Mouse (Mus musculus) spleen, adult 2 months (tissue): ENCODE measurements around the gene Sgk1. TPM values are rescaled to one million over a fixed set of nuclear protein-coding genes. Genes with fewer than 3 reads are reported as not detected.
A peak's percentile ranks its signal among the peaks of the same experiment; 100 is the strongest.

ENCODE experiments used
- DNase-seq, 2 experiments: peaks; one replicate each; pipeline versions ENCODE4 v3.0.0 to v3.0.0-alpha.2; 2012 to 2021; ENCODE audit warnings: low spot score in 2 of 2, low read depth in 1 of 2
- H3K27ac ChIP-seq: fragments of 200-500 bp; 2 replicates; pipeline ENCODE4 v1.5.1; 2012; ENCODE audit warnings: low read length, inconsistent platforms; ENCODE audit not compliant: insufficient read depth
- H3K27me3 ChIP-seq: fragments of 200-500 bp; 2 replicates; pipeline ENCODE4 v1.6.1; 2012; ENCODE audit warnings: mild to moderate bottlenecking, moderate library complexity, low read length, inconsistent platforms; ENCODE audit not compliant: control insufficient read depth, insufficient read depth
- H3K36me3 ChIP-seq: fragments of 200-500 bp; 2 replicates; pipeline ENCODE4 v1.6.1; 2012; ENCODE audit warnings: mild to moderate bottlenecking, low read length, inconsistent platforms; ENCODE audit not compliant: control insufficient read depth, insufficient read depth
- H3K4me1 ChIP-seq: fragments of 200-500 bp; 2 replicates; pipeline ENCODE4 v1.6.1; 2011; ENCODE audit warnings: inconsistent platforms; ENCODE audit not compliant: control insufficient read depth, insufficient read depth, insufficient read length
- H3K4me3 ChIP-seq: fragments of 200-500 bp; 2 replicates; pipeline ENCODE4 v1.5.1; 2011; ENCODE audit warnings: mild to moderate bottlenecking, inconsistent platforms; ENCODE audit not compliant: insufficient read depth, insufficient read length; ENCODE audit errors: extremely low read depth
- CTCF ChIP-seq: fragments of 200-500 bp; IDR thresholded peaks from 2 replicates; pipeline ENCODE4 v1.5.1; 2011; ENCODE audit warnings: mild to moderate bottlenecking, inconsistent platforms; ENCODE audit not compliant: insufficient read depth, insufficient read length, insufficient replicate concordance; ENCODE audit errors: extremely low read depth
- POLR2A ChIP-seq: fragments of 200-500 bp; IDR thresholded peaks from 2 replicates; pipeline ENCODE4 v1.6.1; 2011; ENCODE audit warnings: low read depth, low read length, inconsistent platforms
- whole genome bisulfite sequencing: fragments of 180-500 bp; shearing (Covaris S2); methylation state at CpG from one replicate; pipeline ENCODE4 v1.1.7; 2018; 5-methylcytosine and 5-hydroxymethylcytosine counted together
- polyA plus RNA-seq: library from polyadenylated mRNA; depleted of rRNA; stranded (reverse); fragments of >200 nt; gene quantifications from 2 replicates; pipeline ENCODE4 v1.2.3, GENCODE M21; 2012

The Sgk1 gene
- polyA plus RNA-seq, 1 experiment: 15.8 TPM

DNA sequence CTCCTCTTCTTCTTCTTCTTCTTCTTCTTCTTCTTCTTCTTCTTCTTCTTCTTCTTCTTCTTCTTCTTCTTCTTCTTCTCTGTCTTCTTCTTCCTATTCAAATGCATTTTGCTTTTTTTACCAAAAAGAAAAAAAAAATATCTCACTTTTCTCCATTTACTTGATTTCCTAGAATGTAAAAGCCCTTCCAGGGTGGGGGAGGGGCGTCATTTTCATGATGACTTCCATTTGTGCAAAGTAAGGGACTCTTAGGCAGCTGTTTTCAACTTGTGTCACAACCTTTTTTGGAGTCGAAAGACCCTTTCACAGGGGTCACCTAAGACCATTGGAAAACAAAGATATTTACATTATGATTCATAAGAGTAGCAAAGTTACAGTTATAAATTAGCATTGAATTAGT, 22.2 kb downstream of the Sgk1 start:
- no peak for TF ChIP-seq CTCF
- no peak for TF ChIP-seq POLR2A
- WGBS: 85% methylated on average over 2 of the region's 2 CpGs
- H3K4me3 ChIP-seq: no peak overlapping the region
- H3K4me1 ChIP-seq: peaks cover 25% of the 10 kb centered on the region
- no peak overlapping the region for H3K27ac ChIP-seq
- DNase-seq: no peak
- no peaks in the 10 kb centered on the region for H3K36me3 ChIP-seq
- no peaks in the 10 kb centered on the region for H3K27me3 ChIP-seq

DNA sequence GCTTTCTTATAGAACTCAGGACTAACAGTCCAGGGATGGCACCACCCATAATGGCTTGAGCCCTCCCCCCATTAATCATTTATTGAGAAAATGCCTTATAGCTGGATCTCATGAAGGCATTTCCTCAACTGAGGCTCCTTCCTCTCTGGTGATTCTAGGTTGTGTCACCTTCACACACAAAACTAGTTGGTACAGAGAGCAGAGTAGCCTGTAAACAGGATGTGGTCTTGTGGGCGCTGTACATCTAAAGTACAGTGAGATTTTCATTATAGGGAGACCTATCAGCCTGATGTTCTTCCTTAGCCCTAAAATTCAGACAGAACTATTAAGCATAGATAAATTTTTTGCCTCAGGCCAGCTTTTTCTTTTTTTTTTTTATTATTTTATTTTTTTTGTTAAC, 23.6 kb downstream of the Sgk1 start:
- peak; percentile 66 to 73 for DNase-seq
- H3K27ac ChIP-seq: peak overlapping the region; percentile 91
- H3K4me1 ChIP-seq: peaks cover 26% of the 10 kb centered on the region
- H3K36me3 ChIP-seq: no peaks in the 10 kb centered on the region
- H3K27me3 ChIP-seq: no peaks in the 10 kb centered on the region
- TF ChIP-seq CTCF (no peak), POLR2A (no peak)
- H3K4me3 ChIP-seq: no peak overlapping the region
- WGBS: 13% methylated on average over 1 of the region's 1 CpGs

DNA sequence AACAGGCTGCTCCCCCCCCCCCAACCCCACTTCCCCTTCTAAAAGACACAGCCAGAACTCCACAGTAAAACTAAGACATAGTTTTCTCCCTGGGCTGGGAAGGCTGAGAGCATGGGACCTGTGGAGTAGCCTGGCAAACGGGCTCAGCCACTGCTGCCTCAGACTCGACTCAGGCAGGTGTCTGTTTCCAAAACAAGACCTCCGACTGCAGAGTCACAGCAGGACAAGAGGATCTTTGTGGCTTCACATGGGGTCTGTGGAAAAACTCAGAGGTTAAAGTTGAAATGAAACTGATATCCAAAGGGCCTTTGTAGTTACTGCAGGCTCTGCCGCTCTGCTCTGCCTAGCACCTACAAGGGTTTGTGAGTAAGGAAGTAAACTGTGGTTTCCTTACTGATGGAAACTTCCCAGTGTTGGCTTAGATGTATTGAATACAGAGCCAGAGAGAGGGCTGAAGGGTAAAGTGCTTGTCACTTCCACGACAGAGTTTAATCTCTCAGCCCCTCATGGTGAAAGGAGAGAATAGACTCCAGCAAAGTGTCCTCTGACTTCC, 25.0 kb downstream of the Sgk1 start:
- TF ChIP-seq POLR2A (no peak), CTCF (no peak)
- no peak for DNase-seq
- Histone ChIP-seq H3K4me1 (peaks cover 26% of the 10 kb centered on the region), H3K36me3 (no peaks in the 10 kb centered on the region), H3K4me3 (no peak overlapping the region), H3K27me3 (no peaks in the 10 kb centered on the region), H3K27ac (peak overlapping the region; percentile 90)
- 7% methylated on average over 5 of the region's 5 CpGs for WGBS

DNA sequence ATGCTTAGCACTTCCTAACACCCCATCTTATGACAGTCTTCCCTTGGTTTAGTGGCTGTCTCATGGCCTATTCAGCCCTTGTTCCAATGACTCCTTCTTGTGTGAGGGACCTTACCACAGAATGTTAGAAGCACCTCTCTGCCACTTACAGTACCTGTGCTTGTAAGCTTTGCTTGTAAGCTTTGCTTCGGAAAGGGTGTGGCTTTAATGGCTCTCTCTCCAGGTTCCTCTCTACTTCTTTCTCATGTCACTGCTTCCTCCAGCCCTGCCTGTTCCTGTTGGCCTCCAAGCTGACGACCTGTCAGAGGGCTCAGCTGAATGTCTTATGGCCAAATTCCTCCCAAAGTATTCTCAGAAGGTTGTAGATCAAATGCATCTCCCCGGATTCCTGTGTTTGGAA, 25.8 kb downstream of the Sgk1 start:
- 38% methylated on average over 3 of the region's 3 CpGs for WGBS
- TF ChIP-seq CTCF (no peak), POLR2A (no peak)
- peaks cover 23% of the 10 kb centered on the region for H3K4me1 ChIP-seq
- H3K4me3 ChIP-seq: no peak overlapping the region
- DNase-seq: peak in 1 of 2 experiments; percentile 23
- no peaks in the 10 kb centered on the region for H3K36me3 ChIP-seq
- H3K27me3 ChIP-seq: no peaks in the 10 kb centered on the region
- H3K27ac ChIP-seq: peak overlapping the region; percentile 86

DNA sequence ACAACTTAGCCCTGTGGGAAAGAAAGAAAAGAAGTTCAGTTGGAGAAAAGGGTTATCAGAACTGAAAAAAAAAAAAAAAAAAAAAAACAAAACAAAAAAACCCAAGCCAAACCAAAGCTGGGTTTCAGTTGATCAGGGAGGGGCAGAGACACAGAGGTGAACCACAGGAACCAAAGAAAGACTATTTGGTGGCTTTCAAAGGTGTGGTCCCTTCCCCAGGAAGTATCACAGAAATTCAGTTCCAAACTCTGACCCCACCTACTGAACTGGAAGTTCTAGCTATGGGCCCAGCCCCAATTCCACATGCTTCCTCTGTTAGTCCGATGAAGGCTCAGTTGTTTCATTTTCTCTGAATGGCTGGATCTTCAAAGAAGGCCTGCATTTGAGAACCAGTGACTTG, 26.7 kb downstream of the Sgk1 start:
- WGBS: 43% methylated on average over 1 of the region's 1 CpGs
- Histone ChIP-seq H3K36me3 (no peaks in the 10 kb centered on the region), H3K4me1 (peaks cover 23% of the 10 kb centered on the region), H3K27me3 (no peaks in the 10 kb centered on the region), H3K27ac (peak overlapping the region; percentile 86), H3K4me3 (no peak overlapping the region)
- TF ChIP-seq CTCF: no peak
- no peak for TF ChIP-seq POLR2A
- DNase-seq: peak in 1 of 2 experiments; percentile 20

DNA sequence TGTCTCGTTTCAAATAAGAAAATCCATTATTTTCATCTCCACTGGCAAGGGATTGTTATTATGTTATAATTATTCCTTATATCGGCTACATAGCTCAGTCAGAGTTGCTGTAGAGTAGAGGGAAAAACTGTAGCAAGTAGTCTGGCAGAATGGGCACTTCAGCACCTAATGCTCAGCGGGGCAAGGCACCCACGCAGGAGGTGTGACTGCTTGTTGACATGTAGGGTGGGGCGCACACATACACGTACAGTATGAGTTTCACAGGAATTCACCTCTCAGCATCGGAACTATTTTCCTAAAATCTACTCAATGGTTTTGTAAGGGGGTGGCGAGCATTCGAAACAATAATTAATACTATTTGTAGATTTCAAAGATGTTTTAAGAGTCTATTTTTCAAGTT, 28.4 kb downstream of the Sgk1 start:
- H3K27ac ChIP-seq: no peak overlapping the region
- H3K36me3 ChIP-seq: no peaks in the 10 kb centered on the region
- no peaks in the 10 kb centered on the region for H3K27me3 ChIP-seq
- H3K4me3 ChIP-seq: no peak overlapping the region
- peaks cover 21% of the 10 kb centered on the region for H3K4me1 ChIP-seq
- TF ChIP-seq CTCF (no peak), POLR2A (no peak)
- 93% methylated on average over 9 of the region's 9 CpGs for WGBS
- DNase-seq: no peak

DNA sequence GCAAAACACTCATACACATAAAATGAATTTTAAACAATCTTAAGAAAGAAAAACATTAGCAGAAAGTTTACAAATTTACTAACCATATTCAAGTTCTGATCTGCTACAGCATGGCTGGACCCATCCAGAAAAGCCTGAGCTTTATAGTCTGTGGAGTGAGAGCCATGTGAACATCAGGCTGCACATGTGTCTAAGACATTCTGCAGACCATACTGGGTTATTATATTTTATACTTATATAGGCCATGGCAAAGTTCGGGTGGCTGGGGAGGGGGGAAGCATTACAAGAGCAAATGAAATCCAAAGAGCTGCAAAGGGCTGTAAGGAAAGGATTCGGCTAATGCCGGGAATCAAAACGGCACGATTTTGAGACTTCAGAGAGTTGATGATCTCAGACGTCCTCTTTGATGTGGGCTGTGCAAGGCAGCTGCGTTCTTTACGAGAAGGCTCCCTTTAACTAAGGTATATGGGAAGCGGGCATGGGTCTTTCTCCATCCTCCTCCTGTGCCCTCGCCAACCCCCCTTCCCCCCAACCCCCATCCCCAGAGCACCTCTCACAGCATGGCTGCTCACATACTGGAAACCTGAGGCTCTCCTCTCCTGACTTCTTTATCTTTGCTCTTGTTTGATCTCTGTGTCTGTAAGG, 29.4 kb downstream of the Sgk1 start:
- H3K4me1 ChIP-seq: peaks cover 19% of the 10 kb centered on the region
- no peak for DNase-seq
- H3K27me3 ChIP-seq: no peaks in the 10 kb centered on the region
- TF ChIP-seq POLR2A (no peak), CTCF (no peak)
- no peak overlapping the region for H3K27ac ChIP-seq
- WGBS: 68% methylated on average over 10 of the region's 10 CpGs
- H3K36me3 ChIP-seq: no peaks in the 10 kb centered on the region
- no peak overlapping the region for H3K4me3 ChIP-seq
